Mouse (Mus musculus) kidney, adult 2 months (tissue): ENCODE measurements around the gene Ebf1.

Experiments used
- CTCF ChIP-seq: fragments of 200-500 bp; conservative IDR thresholded peaks from 2 replicates; pipeline ENCODE4 v1.5.1; 2011; ENCODE audit warnings: low read depth, mild to moderate bottlenecking, control low read depth, low read length, moderate library complexity, mixed read lengths; ENCODE audit not compliant: insufficient read depth, insufficient read length
- POLR2A ChIP-seq: fragments of 200-500 bp; IDR thresholded peaks from one replicate; pipeline ENCODE4 v1.6.1; 2011; ENCODE audit warnings: low read depth, low read length, control low read depth

- TF ChIP-seq CTCF (no peak), POLR2A (no peak)
Measured at GRCm38 (mm10) chr11:44745946-44746345, 128.8 kb downstream of the Ebf1 start.
